Mouse (Mus musculus) urinary bladder, adult 18-20 months (tissue): Measurements from ENCODE around the gene Plod3.

Experiments
- DNase-seq, 2 experiments: peaks; one replicate each; pipeline ENCODE4 v3.0.0; 2022; ENCODE audit warnings: low spot score in 2 of 2, mixed read lengths in 2 of 2

Plod3 gene

DNA sequence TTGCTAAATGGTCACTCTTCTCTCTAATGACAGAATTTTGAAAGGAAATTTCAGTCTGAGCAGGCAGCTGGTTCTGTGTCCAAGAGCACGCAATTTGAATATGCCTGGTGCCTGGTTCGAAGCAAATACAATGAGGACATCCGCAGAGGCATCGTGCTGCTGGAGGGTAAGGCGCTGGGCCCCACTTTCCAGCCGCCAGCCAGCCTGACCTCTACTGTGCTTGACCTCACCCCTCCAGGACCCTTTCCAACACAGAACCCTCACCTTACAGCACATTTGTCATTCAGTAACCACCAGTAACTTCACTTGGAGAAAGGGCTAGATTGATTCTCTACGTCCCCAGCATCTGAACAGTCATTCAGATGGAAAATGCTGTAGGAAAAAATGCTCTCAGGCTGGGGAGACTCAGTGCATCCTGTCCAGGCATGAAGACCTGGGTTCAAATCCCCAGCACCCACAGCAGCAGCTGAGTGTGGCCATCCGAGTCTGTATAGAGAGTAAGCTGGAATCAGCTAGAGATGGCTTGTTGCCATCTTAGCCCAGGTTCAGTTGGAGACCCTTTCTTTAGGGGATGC is 23.8 kb upstream of the Plod3 start:
- DNase-seq = no peak

DNA sequence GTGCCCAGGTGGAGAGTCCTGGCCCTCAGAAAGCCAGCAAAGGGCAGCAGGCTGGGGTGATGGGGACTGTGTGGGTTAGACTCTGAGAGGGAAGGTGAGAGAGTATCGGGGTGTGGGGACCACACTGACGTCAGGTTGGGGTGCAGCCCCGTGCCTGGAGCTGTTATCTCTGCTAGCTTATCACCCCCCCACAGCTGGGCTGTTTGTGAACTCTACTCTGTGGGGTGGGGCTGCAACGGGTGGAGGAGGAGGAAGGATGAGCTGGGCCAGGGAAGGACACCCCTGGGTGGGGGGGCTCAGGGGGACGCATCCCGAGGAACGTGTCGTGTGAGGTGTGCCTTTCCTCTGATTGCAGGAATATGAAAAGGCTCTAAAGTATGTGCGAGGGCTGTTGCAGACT is 21.6 kb upstream of the Plod3 start:
- DNase-seq = no peak

GRCm38 (mm10) chr5:136965686-136966085 is 21.1 kb upstream of the Plod3 start:
- no peak for DNase-seq

- DNase-seq = no peak
These were observed 20.5 kb upstream of the Plod3 start, which contains the start of gene Cldn15 for GRCm38 (mm10) chr5:136966331-136966730. Cldn15 (plus strand) TSS chr5:136966616.

DNA sequence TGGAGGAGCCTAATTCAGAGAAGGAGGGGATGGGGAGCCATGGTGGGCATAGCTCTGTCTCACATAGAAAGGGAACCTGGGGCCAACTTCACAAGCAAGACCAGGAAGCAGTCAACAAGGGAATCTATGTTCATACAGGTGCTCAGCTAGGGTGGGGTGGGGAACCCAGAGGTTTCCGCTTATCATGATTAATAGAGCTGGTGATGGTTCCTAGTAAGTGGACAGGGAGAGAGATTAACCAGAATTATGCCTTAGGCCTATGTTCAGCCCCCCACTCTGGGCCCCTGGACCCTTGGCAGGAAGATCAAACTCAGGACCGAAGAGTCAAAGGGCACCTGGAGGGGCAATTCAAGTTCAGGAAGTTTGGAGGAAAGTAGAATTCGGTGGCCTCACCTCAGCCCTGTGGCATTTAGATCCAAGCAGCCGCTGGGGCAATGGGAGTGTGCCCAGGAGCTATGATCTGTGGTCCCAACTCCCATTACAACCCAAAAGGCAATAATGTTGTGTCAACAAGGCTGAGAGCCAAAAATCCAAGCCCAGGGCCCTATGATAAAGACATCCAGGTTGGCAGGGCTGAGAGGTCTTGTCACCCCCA is 19.9 kb upstream of the Plod3 start:
- DNase-seq = no peak

DNA sequence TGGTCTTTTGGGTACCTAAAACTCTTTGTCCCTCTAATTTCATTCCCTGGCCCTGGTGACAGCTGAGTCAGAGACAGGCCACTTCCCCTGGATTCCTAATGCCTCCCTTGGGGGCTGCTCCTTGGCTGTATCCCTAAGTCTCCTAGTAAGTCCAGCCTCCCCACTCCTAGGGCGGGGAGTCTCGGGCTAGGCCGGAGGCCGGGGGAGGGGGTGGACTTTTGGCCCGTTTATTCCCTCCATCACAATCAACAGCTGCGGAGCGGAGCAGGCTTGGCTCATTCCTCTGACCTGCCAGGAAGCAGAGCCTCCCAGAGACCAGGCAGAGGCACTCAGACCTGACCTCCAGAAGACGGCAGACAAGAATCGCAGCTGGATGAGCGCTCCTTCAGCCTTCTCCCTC is 19.2 kb upstream of the Plod3 start:
- DNase-seq = peak in 1 of 2 experiments; percentile 48

GRCm38 (mm10) chr5:136970703-136971102 is 16.1 kb upstream of the Plod3 start:
- no peak for DNase-seq

GRCm38 (mm10) chr5:136973670-136974069 is 13.1 kb upstream of the Plod3 start:
- no peak for DNase-seq

DNA sequence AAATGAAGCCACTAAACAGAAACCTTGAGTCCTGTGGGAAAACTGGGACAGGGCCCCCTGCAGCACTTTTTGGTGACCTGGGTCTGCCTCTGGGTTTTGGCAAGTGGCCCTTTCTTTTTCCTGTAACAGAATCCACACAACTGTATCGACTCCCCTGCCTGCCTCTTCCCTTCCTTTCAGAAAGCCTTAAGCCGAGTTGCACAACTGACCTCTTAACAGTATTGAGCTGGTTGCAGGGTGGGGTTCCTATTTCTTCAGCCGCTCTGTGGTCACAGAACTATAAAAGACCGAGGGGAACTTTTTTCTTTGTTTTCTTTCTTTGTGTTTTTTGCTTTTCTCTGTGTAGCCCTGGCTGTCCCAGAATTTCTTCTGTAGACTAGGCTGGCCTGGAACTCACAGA is 9.1 kb upstream of the Plod3 start:
- DNase-seq = no peak

GRCm38 (mm10) chr5:136979762-136980161 is 7.1 kb upstream of the Plod3 start:
- no peak for DNase-seq

DNA sequence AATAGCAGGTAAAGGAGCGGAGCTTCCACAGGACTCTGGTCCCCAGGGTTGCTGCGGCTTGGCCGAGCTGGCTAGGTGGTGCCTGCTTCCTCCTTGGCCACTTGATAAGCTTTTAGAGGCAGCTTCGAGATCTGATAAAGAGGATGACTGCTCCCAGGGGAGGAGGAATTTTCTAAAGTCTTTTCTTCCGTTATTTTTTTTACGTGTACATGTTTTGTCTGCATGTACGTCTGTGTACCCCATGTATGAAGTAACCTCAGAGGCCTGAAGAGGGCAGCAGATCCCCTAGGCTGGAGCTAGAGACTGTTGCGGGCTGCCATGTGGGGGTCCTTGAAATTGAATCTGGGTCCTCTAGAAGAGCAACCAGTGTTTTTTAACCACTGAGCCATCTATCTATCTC is 5.8 kb upstream of the Plod3 start:
- no peak for DNase-seq

GRCm38 (mm10) chr5:136982338-136982930 is 4.4 kb upstream of the Plod3 start:
- DNase-seq = no peak

GRCm38 (mm10) chr5:136984828-136985227 is 2.0 kb upstream of the Plod3 start:
- no peak for DNase-seq

DNA sequence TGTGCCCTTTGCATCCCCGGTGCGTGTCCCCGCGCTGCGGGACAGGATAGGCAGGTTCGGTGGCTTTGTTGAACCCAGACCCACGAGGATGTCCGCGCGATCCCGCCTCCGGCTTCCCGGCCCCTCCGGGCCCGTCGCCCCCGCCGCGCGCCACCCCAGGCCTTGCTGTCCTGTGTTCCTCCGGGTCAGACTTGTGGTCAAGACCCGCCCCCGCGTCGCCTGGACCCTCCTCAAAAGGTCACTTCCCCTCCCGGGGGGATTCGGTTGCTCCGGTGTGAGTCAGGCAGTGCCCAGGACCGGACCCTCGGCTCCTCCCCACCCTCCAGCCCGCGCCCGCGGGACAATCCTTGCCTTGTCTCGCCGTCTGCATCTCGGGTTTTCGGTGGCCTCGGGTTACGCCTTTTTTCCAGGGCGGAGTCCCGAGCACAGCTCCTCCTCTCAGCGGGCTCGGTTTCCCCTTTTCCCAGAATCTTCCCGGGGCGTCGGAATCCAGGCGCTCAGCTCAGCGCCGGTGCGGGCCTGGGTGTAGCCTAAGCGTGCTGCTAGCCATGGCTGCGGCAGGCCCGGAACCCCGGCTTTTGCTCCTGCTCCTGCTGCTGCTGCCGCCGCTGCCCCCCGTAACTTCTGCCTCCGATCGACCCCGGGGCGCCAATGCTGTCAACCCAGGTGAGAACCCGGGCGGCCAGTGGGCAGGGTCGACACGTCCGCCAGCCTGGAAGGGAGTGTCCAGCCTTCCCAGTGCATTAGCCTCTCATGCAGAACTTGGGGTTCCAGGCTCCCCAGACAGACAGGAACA is 517 bp downstream of the Plod3 start:
- DNase-seq = peak; percentile 76 to 86

- no peak for DNase-seq
These were observed 1.1 kb downstream of the Plod3 start, which contains the start of gene Znhit1 for GRCm38 (mm10) chr5:136987934-136988271. Znhit1 (minus strand) TSS chr5:136988021.

- DNase-seq = no peak
These were observed 1.6 kb downstream of the Plod3 start for GRCm38 (mm10) chr5:136988420-136988819.

- no peak for DNase-seq
These were observed 3.0 kb downstream of the Plod3 start for GRCm38 (mm10) chr5:136989801-136990200.

GRCm38 (mm10) chr5:136999449-136999848 is 12.6 kb downstream of the Plod3 start:
- DNase-seq = no peak

DNA sequence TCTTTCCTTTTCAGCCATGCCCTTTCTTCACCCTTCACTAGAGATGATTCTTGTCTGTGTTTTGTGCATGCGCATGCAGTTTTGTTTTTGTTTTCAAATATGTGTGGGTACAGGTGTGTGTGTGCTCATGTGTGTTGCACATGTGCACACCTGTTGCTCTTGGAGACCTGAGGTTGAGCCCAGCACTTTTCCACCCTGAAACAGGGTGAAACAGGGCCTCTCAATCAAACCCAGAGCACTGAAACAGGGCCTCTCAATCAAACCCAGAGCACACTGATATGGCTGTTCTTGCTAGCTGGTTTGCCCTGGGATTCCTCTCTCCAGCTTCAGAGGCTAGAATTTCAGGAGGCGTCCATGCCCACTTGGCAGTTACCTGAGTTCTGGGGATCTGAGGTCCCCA is 13.8 kb downstream of the Plod3 start:
- no peak for DNase-seq

GRCm38 (mm10) chr5:137007276-137007675 is 20.5 kb downstream of the Plod3 start:
- DNase-seq = no peak

DNA sequence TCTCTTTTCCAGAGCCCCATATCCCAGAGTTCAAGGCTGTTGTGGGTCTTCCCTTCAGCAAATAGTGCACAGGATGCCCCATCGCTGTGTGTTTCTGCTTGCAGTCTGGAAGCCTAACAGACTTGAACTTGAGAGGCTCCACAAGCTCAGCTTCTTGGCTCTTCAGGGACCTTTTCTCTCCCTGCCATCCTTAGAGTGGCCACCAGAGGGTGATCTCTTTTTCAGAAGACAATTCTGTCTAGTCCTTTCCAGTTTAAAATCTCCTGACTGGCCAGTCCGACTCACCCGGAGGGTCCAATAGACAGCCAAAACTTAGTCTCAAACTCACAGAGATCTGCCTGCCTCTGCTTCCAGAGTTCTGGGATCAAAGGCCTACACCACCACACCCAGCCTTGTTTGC is 23.2 kb downstream of the Plod3 start:
- no peak for DNase-seq

- DNase-seq = no peak
These were observed 25.7 kb downstream of the Plod3 start for GRCm38 (mm10) chr5:137012401-137012950.
